Mouse (Mus musculus) left cerebral cortex, postnatal 14 days (tissue): Measurements from ENCODE around the gene Grrp1. TPM values are rescaled to one million over a fixed set of nuclear protein-coding genes. Genes with fewer than 3 reads are reported as not detected.

Source experiments
- total RNA-seq, 2 experiments: library from RNA; stranded (reverse); gene quantifications; 2 replicates each; pipeline ENCODE4 v1.2.3; 2021

Grrp1 gene
- total RNA-seq, 2 experiments from 2014 or later: 3.8 to 4.3 TPM

Other genes with a start within 250 kb of the Grrp1 start
- gene Lin28a, start 235.3 kb downstream of the Grrp1 start, total RNA-seq: not detected
- not detected for gene Zfp683, start 200.3 kb downstream of the Grrp1 start, total RNA-seq
- gene Crybg2, start 193.3 kb downstream of the Grrp1 start, total RNA-seq: 1 to 10 TPM; 1.3 to 1.4 TPM
- 1 to 10 TPM in 1 of 2 experiments, under 1 TPM in 1; 0.99 to 2.4 TPM for gene Cd52, start 159.0 kb downstream of the Grrp1 start, total RNA-seq
- 10 to 100 TPM; 22.6 to 25.0 TPM for gene Ubxn11, start 151.5 kb downstream of the Grrp1 start, total RNA-seq
- gene Sh3bgrl3, start 125.3 kb downstream of the Grrp1 start, total RNA-seq: 100 to 1,000 TPM; 204 to 214 TPM
- 10 to 100 TPM in 1 of 2 experiments, 1 to 10 TPM in 1; 9.5 to 10.5 TPM for gene Cep85, start 67.0 kb downstream of the Grrp1 start, total RNA-seq
- gene Gm7534, start 51.1 kb downstream of the Grrp1 start, total RNA-seq: not detected
- gene Catsper4, start 26.7 kb downstream of the Grrp1 start, total RNA-seq: not detected
- gene Cnksr1, start 15.7 kb downstream of the Grrp1 start, total RNA-seq: under 1 TPM in 1 of 2 experiments, not detected in 1; 0.24 TPM
- gene E130218I03Rik, start 10.4 kb downstream of the Grrp1 start, total RNA-seq: not detected
- 10 to 100 TPM in 1 of 2 experiments, 1 to 10 TPM in 1; 10.0 to 12.5 TPM for gene Zfp593, start 8.5 kb downstream of the Grrp1 start, total RNA-seq
- gene Gm30191, start 7.2 kb downstream of the Grrp1 start, total RNA-seq: not detected
- 10 to 100 TPM; 16.1 to 16.4 TPM for gene Pdik1l, start 33.8 kb upstream of the Grrp1 start, total RNA-seq
- gene Trim63, start 61.0 kb upstream of the Grrp1 start, total RNA-seq: under 1 TPM; 0.40 to 0.86 TPM
- under 1 TPM in 1 of 2 experiments, not detected in 1; 0.17 TPM for gene Slc30a2, start 89.1 kb upstream of the Grrp1 start, total RNA-seq
- gene Extl1, start 129.7 kb upstream of the Grrp1 start, total RNA-seq: 10 to 100 TPM; 52.3 to 53.7 TPM
- gene Pafah2, start 142.2 kb upstream of the Grrp1 start, total RNA-seq: 10 to 100 TPM; 10.9 to 12.3 TPM
- gene Stmn1, start 214.2 kb upstream of the Grrp1 start, total RNA-seq: 1,000 to 10,000 TPM; 1,227 to 1,286 TPM
- 10 to 100 TPM; 54.6 to 55.8 TPM for gene Paqr7, start 242.6 kb upstream of the Grrp1 start, total RNA-seq